Mouse (Mus musculus) olfactory bulb, adult 2 months (tissue): ENCODE results near the gene Oxsr1. TPM values are rescaled to one million over a fixed set of nuclear protein-coding genes. Genes with fewer than 3 reads are reported as not detected.

Experiments
- H3K27ac ChIP-seq: fragments of 200-500 bp; 2 replicates; pipeline ENCODE4 v1.5.1; 2012; ENCODE audit warnings: low read depth, low read length; ENCODE audit not compliant: insufficient read depth
- H3K4me1 ChIP-seq: fragments of 200-500 bp; 2 replicates; pipeline ENCODE4 v1.6.1; 2012; ENCODE audit warnings: low read length; ENCODE audit not compliant: control insufficient read depth, insufficient read depth
- H3K4me3 ChIP-seq: fragments of 200-500 bp; 2 replicates; pipeline ENCODE4 v1.5.1; 2012; ENCODE audit warnings: mild to moderate bottlenecking, low read depth, low read length, moderate library complexity; ENCODE audit not compliant: insufficient read depth
- CTCF ChIP-seq: fragments of 200-500 bp; IDR thresholded peaks from 2 replicates; pipeline ENCODE4 v1.5.1; 2012; ENCODE audit warnings: low read depth, mild to moderate bottlenecking, low read length, moderate library complexity; ENCODE audit not compliant: insufficient read depth
- POLR2A ChIP-seq: fragments of 200-500 bp; IDR thresholded peaks from 2 replicates; pipeline ENCODE4 v1.6.1; 2012; ENCODE audit warnings: mild to moderate bottlenecking, low read depth, low read length, moderate library complexity; ENCODE audit not compliant: insufficient read depth
- WGBS: fragments of 180-500 bp; shearing (Covaris S2); methylation state at CpG from one replicate; pipeline ENCODE4 v1.1.7; 2018; 5-methylcytosine and 5-hydroxymethylcytosine counted together
- polyA plus RNA-seq: library from polyadenylated mRNA; stranded (reverse); fragments of >200 nt; gene quantifications from 2 replicates; pipeline ENCODE4 v1.2.4, GENCODE M21; 2012; ENCODE audit warnings: low replicate concordance; ENCODE audit not compliant: missing spikeins, insufficient read depth, insufficient read length

Oxsr1 gene
- polyA plus RNA-seq, 1 experiment, result not detected

DNA sequence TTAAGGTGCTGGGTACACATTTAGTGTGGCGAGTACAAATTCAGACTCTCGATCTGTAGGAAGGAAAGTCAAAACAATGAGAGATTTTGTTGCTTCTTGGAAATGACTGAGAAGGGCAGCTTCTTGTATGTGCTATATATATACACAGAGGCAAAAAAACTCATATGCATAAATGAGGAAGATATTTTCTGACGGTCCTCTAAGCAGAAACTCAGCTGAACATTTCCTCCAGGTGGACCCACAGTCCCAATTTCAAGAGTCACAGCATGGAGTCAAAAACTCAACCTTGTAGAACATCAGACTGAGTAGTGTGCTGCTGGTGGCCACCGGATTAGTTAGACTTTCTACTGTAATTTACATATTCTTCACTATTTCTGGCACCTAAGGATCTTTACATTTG, 59.2 kb downstream of the Oxsr1 start:
- 88% methylated on average over 4 of the region's 4 CpGs for WGBS
- Histone ChIP-seq H3K4me1 (no peaks in the 10 kb centered on the region), H3K27ac (no peak overlapping the region), H3K4me3 (no peak overlapping the region)
- TF ChIP-seq CTCF, result no peak
- no peak for TF ChIP-seq POLR2A

DNA sequence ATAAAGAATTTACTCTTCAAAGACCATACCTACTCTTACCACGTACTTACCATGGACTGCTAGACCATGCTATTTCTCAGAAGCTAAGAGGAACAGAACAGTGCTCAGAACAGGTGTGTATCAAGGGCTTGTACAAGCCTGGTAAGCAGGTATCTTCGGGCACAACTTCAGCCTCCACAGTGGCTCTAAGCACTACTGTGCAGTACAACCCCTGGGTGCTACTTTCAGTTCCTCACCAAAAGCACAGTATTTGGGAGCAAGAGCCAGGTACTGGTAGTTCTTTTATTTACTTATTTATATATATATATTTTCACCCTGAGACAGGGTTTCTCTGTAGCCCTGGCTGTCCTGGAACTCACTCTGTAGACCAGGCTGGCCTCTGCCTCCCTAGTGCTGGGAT, 61.4 kb downstream of the Oxsr1 start:
- WGBS, result 97% methylated on average over 2 of the region's 2 CpGs
- Histone ChIP-seq H3K27ac (no peak overlapping the region), H3K4me1 (no peaks in the 10 kb centered on the region), H3K4me3 (no peak overlapping the region)
- TF ChIP-seq POLR2A (no peak), CTCF (no peak)

DNA sequence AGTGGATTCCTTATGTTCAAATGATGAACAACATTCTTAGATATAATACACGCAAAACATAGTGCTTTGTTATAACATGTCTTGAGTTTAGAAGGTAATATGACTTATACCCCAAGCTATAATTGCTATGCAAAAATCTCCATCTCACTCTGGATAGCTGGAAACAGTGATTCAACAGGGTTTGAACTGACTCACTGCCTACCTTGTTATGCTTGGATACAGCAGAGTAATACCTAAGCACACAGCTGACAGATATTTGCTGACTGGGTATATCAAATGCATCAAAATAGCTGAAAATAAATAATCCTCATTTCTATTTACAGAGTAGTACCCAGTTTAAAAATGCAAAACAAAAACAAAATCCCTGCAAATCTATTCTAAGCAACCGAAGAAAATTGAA, 63.4 kb downstream of the Oxsr1 start:
- Histone ChIP-seq H3K4me1 (no peaks in the 10 kb centered on the region), H3K4me3 (no peak overlapping the region), H3K27ac (no peak overlapping the region)
- 97% methylated on average over 2 of the region's 2 CpGs for WGBS
- TF ChIP-seq POLR2A (no peak), CTCF (no peak)

DNA sequence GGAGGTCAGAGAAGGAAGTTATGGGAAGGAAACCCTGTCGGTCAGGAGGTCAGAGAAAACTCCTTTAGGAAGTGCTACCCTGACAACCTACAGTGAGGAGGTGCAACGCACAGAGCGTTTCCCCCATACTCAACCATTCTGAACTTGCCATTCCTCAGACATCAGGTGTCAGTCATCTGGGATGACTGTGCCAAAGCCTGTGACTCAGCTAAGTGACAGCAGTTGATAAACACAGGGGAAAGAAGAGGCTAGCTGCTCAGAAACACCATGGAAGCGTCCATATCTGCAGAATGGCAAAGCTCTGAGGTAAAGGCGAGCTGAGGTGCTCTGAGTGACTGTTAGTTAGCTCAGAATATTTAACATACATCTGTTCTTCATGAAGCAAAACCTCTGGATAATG, 64.1 kb downstream of the Oxsr1 start:
- Histone ChIP-seq H3K4me3 (no peak overlapping the region), H3K27ac (no peak overlapping the region), H3K4me1 (no peaks in the 10 kb centered on the region)
- TF ChIP-seq POLR2A (no peak), CTCF (no peak)
- 87% methylated on average over 5 of the region's 5 CpGs for WGBS

DNA sequence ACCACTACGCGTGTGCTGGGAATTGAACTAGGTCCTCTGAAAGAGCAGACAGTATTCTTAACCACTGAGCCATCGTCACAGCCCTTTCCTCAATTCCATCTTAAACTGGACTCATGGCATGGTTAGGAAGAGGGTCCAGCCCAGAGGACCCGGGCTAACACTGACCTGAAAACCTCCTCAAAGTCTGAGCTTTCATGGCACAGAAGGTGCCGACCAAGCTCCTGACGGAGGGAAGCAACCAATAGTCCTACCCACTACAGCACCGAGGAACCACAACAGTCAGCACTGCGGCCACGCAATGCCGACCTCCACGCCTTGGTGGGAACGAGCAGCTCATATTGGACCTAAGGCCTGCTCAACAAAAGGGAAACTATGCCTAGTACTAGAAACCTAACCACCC, 66.1 kb downstream of the Oxsr1 start:
- TF ChIP-seq CTCF (no peak), POLR2A (no peak)
- 96% methylated on average over 12 of the region's 12 CpGs for WGBS
- Histone ChIP-seq H3K4me1 (no peaks in the 10 kb centered on the region), H3K4me3 (no peak overlapping the region), H3K27ac (no peak overlapping the region)

DNA sequence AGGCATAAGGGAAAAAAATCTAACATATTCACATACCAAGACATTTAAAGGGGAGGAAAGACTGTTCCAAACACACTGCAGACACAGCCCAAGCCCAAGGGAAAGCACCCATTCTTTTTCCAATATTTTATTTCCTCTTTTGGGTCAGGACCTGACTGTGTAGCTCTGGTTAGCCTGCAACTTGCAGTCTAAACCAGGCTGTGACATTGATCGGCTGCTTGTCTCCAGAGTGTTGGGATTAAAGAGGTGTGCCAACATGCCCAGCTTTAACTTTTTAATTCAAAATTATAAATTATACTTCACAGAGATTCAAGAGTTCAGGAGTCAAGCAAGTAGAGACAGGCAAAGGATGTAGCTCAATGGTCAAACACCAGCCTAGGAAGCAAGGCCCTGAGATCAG, 67.1 kb downstream of the Oxsr1 start:
- 100% methylated on average over 1 of the region's 1 CpGs for WGBS
- Histone ChIP-seq H3K4me3 (no peak overlapping the region), H3K27ac (no peak overlapping the region), H3K4me1 (no peaks in the 10 kb centered on the region)
- no peak for TF ChIP-seq POLR2A
- no peak for TF ChIP-seq CTCF

DNA sequence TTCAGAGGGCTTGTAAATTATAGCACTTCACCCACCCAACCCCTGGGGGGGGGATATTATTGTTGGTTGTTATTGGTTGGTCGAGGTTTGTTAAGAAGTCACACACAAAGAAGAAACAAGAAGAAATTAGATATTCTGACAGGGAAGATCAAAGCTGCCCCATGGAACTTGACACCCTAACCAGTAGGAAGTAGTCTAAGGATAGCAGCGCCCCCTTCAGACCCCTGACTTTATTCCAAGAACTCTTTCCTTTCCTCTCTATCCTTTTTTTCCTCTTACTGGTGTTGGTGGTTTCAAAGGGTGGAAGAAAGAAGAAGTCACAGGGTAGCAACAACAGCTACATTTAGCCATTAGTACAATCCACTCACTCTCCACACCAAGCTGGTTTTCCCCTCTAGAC, 68.0 kb downstream of the Oxsr1 start:
- 82% methylated on average over 2 of the region's 2 CpGs for WGBS
- Histone ChIP-seq H3K4me1 (no peaks in the 10 kb centered on the region), H3K4me3 (no peak overlapping the region), H3K27ac (no peak overlapping the region)
- TF ChIP-seq POLR2A (no peak), CTCF (no peak)

DNA sequence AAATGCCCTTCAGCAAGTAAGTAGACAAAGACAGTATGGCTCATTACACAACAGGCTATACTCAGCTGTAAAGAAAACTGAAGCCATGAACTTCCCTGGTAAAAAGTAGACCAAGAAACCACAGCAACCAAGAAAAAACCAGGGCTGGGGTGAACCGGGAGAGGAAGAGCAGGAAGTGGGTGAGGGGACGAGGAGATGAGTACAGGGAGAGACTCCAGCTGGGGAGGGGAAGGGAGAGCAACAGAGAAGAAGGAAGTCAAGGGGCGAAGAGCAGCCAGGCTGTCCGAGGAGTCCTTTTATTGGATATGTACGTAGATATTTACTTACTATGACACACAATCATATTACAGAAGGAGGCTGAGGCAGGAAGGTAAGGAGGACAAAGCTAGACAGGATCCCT, 74.2 kb downstream of the Oxsr1 start:
- Histone ChIP-seq H3K27ac (no peak overlapping the region), H3K4me1 (no peaks in the 10 kb centered on the region), H3K4me3 (no peak overlapping the region)
- 86% methylated on average over 5 of the region's 5 CpGs for WGBS
- TF ChIP-seq CTCF (no peak), POLR2A (no peak)

DNA sequence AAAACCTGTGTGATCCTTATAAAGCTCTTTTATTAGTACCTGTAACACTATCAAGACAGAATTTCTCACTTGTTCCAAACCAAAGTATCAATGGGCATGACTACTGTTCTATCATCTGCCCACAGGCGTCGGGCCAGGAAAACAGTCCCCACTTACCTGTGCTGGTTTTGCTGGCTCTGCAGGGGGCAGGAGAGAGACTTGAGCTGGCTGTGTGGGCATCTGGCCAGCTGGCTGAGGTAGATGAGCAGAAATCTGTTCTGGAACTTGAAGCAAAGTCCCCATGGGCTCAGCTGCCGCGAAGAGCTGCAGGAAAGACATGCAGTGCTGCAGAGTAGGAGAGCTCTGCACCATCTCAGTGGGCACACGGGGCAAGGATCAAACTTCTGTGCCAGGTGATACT, 75.4 kb downstream of the Oxsr1 start:
- Histone ChIP-seq H3K27ac (no peak overlapping the region), H3K4me1 (no peaks in the 10 kb centered on the region), H3K4me3 (no peak overlapping the region)
- TF ChIP-seq CTCF, result no peak
- no peak for TF ChIP-seq POLR2A
- 87% methylated on average over 5 of the region's 5 CpGs for WGBS

DNA sequence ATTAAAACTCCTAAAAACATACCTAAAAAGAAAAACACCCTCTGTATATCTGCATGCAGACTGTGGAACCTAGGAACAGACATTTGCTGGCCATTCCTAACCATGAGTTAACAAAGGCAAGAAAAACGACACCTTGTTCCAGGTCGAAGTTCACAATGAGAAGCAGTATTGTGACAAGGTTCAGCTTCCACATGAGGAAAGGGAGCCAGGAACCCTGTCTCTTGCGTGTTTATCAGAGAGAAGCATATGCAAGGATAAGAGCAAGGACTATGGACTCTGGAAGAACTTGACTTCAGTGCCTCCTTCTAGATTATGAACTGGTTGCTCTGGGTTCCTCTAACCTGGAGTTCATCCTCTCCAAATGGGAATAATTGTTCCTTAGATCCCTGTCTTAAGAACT, 78.2 kb downstream of the Oxsr1 start:
- H3K4me1 ChIP-seq, result peaks cover 13% of the 10 kb centered on the region
- H3K4me3 ChIP-seq, result no peak overlapping the region
- TF ChIP-seq POLR2A, result no peak
- TF ChIP-seq CTCF, result no peak
- H3K27ac ChIP-seq, result no peak overlapping the region
- 92% methylated on average over 3 of the region's 3 CpGs for WGBS
